Mouse (Mus musculus): ENCODE measurements around the gene H2-M5. TPM values are rescaled to one million over a fixed set of nuclear protein-coding genes. Genes with fewer than 3 reads are reported as not detected.

The H2-M5 gene
- polyA plus RNA-seq, 1 experiment from 2014 or later: 0.86 TPM

DNA sequence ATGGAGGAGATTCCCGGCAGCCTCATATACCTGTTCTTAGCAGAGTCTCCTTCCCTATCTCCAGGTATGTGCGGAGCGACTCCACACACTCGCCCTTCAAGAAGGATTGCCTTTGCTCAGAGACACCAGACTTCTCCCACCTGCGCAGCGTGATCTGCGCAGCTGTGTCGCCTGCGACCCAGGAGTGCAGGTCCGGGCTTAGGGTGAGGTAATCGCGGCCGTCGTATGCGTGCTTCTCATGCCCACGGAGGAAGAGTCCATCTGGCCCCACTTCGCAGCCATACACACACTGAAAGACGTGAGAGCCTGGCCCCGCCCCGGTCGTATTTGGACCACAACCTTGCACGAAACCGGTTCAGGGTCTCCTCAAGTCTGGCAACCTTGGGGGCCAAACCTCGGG is 862 bp downstream of the H2-M5 start:
- WGBS: 9% methylated on average over 24 of the region's 24 CpGs

GRCm38 (mm10) chr17:36982253-36983155 is 6.8 kb downstream of the H2-M5 start:
- Histone ChIP-seq H3K36me3 (ENCODE audit: control insufficient read depth, insufficient read depth, low read length) (no peaks in the 10 kb centered on the region), H3K9me3 (ENCODE audit: control insufficient read depth, low read length) (no peaks in the 10 kb centered on the region), H3K9ac (ENCODE audit: low read depth, low read length) (no peak overlapping the region), H3K4me3 (ENCODE audit: low read depth, low read length) (no peak overlapping the region), H3K4me1 (replicated peaks; ENCODE audit: control insufficient read depth, insufficient read depth, low read length) (no peaks in the 10 kb centered on the region), H3K27ac (ENCODE audit: low read depth, low read length) (no peak overlapping the region), H3K4me2 (replicated peaks; ENCODE audit: low read depth, low read length) (no peak overlapping the region), H3K27me3 (ENCODE audit: control insufficient read depth, insufficient read depth, low read length) (no peaks in the 10 kb centered on the region)
- ATAC-seq (ENCODE audit: low FRiP score) (no peak), DNase-seq (ENCODE audit: low spot score) (no peak)
- 38% methylated on average over 5 of the region's 5 CpGs for WGBS

More for the DNA sequence above, 862 bp downstream of the H2-M5 start:
- H3K27me3 ChIP-seq (ENCODE audit: control insufficient read depth, insufficient read depth, low read length): peaks cover 11% of the 10 kb centered on the region
- no peak overlapping the region for H3K4me2 ChIP-seq (replicated peaks; ENCODE audit: low read depth, low read length)
- ATAC-seq (ENCODE audit: low FRiP score) (0 out of 2 replicates have a peak, but pooled peaks have one; percentile 40), DNase-seq (ENCODE audit: low spot score) (no peak)
- H3K9me3 ChIP-seq (ENCODE audit: control insufficient read depth, low read length): no peaks in the 10 kb centered on the region
- H3K4me1 ChIP-seq (replicated peaks; ENCODE audit: control insufficient read depth, insufficient read depth, low read length): no peaks in the 10 kb centered on the region
- no peak overlapping the region for H3K27ac ChIP-seq (ENCODE audit: low read depth, low read length)
- H3K4me3 ChIP-seq (ENCODE audit: low read depth, low read length): no peak overlapping the region
- no peak overlapping the region for H3K9ac ChIP-seq (ENCODE audit: low read depth, low read length)
- H3K36me3 ChIP-seq (ENCODE audit: control insufficient read depth, insufficient read depth, low read length): no peaks in the 10 kb centered on the region

DNA sequence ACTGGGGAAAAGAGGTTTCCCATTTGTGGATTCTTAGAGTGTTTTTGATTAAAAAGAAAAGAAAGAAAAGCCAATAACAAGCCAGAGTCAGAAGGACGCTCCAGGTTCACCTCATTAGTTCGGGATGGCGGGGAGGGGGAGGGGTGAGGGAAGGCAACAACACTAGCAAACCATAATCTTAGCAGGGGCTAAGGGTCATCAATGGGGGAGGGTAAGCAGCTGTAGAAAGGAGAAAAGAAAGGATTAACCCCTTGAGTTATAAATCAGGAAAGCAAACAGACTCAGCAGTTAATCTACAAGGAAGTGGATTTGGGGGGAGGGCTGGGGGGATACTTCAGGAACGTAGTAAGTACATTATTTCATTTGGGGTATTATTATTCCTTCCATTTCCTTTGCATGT is 7.5 kb downstream of the H2-M5 start:
- ATAC-seq (ENCODE audit: low FRiP score) (no peak), DNase-seq (ENCODE audit: low spot score) (peak; percentile 25)
- Histone ChIP-seq H3K27ac (ENCODE audit: low read depth, low read length) (no peak overlapping the region), H3K9me3 (ENCODE audit: control insufficient read depth, low read length) (no peaks in the 10 kb centered on the region), H3K9ac (ENCODE audit: low read depth, low read length) (no peak overlapping the region), H3K4me1 (replicated peaks; ENCODE audit: control insufficient read depth, insufficient read depth, low read length) (no peaks in the 10 kb centered on the region), H3K27me3 (ENCODE audit: control insufficient read depth, insufficient read depth, low read length) (no peaks in the 10 kb centered on the region), H3K4me2 (replicated peaks; ENCODE audit: low read depth, low read length) (no peak overlapping the region), H3K4me3 (ENCODE audit: low read depth, low read length) (no peak overlapping the region), H3K36me3 (ENCODE audit: control insufficient read depth, insufficient read depth, low read length) (no peaks in the 10 kb centered on the region)
- 16% methylated on average over 4 of the region's 4 CpGs for WGBS

GRCm38 (mm10) chr17:36981221-36981813 is 8.0 kb downstream of the H2-M5 start, which contains the start of gene 2410137M14Rik:
TSS of gene 2410137M14Rik (minus strand) at chr17:36981237.
- no peaks in the 10 kb centered on the region for H3K4me1 ChIP-seq (replicated peaks; ENCODE audit: control insufficient read depth, insufficient read depth, low read length)
- H3K27me3 ChIP-seq (ENCODE audit: control insufficient read depth, insufficient read depth, low read length): no peaks in the 10 kb centered on the region
- no peak within 1 kb of the TSS for H3K27ac ChIP-seq (ENCODE audit: low read depth, low read length)
- H3K36me3 ChIP-seq (ENCODE audit: control insufficient read depth, insufficient read depth, low read length): no peaks in the 10 kb centered on the region
- 0 out of 2 replicates have a peak within 1 kb of the TSS, but pooled peaks have one; percentile 1 for H3K4me2 ChIP-seq (replicated peaks; ENCODE audit: low read depth, low read length)
- WGBS: 13% methylated on average over 18 of the region's 18 CpGs
- no peaks in the 10 kb centered on the region for H3K9me3 ChIP-seq (ENCODE audit: control insufficient read depth, low read length)
- no peak within 1 kb of the TSS for H3K9ac ChIP-seq (ENCODE audit: low read depth, low read length)
- ATAC-seq (ENCODE audit: low FRiP score) (no peak), DNase-seq (ENCODE audit: low spot score) (no peak)
- no peak within 1 kb of the TSS for H3K4me3 ChIP-seq (ENCODE audit: low read depth, low read length)

- no peak overlapping the region for H3K4me3 ChIP-seq (ENCODE audit: low read depth, low read length)
- H3K9me3 ChIP-seq (ENCODE audit: control insufficient read depth, low read length): no peaks in the 10 kb centered on the region
- H3K4me2 ChIP-seq (replicated peaks; ENCODE audit: low read depth, low read length): no peak overlapping the region
- DNase-seq (ENCODE audit: low spot score): no peak
- no peaks in the 10 kb centered on the region for H3K27me3 ChIP-seq (ENCODE audit: control insufficient read depth, insufficient read depth, low read length)
- no peaks in the 10 kb centered on the region for H3K4me1 ChIP-seq (replicated peaks; ENCODE audit: control insufficient read depth, insufficient read depth, low read length)
- H3K9ac ChIP-seq (ENCODE audit: low read depth, low read length): no peak overlapping the region
- no peak for ATAC-seq (ENCODE audit: low FRiP score)
- H3K27ac ChIP-seq (ENCODE audit: low read depth, low read length): no peak overlapping the region
- WGBS: 76% methylated on average over 8 of the region's 8 CpGs
- no peaks in the 10 kb centered on the region for H3K36me3 ChIP-seq (ENCODE audit: control insufficient read depth, insufficient read depth, low read length)
These were observed 16.0 kb downstream of the H2-M5 start for GRCm38 (mm10) chr17:36973271-36973787.

DNA sequence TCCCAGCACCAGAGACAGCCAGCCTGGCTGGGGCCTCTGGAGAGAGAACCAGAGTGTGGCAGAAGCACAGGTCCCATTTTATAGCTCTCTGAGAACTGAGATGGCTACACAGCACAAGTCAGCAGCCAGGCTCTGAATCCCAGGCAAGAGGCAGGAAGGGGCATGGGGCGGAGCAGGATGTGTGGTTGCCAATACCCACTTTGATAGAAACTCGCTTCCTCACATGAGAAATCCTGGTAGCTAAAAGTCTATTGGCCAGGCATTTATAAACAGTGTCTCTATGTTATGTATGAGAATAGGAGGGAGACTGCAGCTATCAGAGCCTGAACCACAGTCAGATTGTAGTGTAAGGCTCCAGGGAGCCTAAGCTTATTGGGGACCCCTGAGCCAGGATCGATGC is 16.5 kb downstream of the H2-M5 start:
- H3K4me2 ChIP-seq (replicated peaks; ENCODE audit: low read depth, low read length): no peak overlapping the region
- no peaks in the 10 kb centered on the region for H3K27me3 ChIP-seq (ENCODE audit: control insufficient read depth, insufficient read depth, low read length)
- 91% methylated on average over 3 of the region's 3 CpGs for WGBS
- no peaks in the 10 kb centered on the region for H3K36me3 ChIP-seq (ENCODE audit: control insufficient read depth, insufficient read depth, low read length)
- H3K9ac ChIP-seq (ENCODE audit: low read depth, low read length): no peak overlapping the region
- DNase-seq (ENCODE audit: low spot score): no peak
- H3K4me3 ChIP-seq (ENCODE audit: low read depth, low read length): no peak overlapping the region
- H3K9me3 ChIP-seq (ENCODE audit: control insufficient read depth, low read length): no peaks in the 10 kb centered on the region
- no peaks in the 10 kb centered on the region for H3K4me1 ChIP-seq (replicated peaks; ENCODE audit: control insufficient read depth, insufficient read depth, low read length)
- no peak for ATAC-seq (ENCODE audit: low FRiP score)
- H3K27ac ChIP-seq (ENCODE audit: low read depth, low read length): no peak overlapping the region

DNA sequence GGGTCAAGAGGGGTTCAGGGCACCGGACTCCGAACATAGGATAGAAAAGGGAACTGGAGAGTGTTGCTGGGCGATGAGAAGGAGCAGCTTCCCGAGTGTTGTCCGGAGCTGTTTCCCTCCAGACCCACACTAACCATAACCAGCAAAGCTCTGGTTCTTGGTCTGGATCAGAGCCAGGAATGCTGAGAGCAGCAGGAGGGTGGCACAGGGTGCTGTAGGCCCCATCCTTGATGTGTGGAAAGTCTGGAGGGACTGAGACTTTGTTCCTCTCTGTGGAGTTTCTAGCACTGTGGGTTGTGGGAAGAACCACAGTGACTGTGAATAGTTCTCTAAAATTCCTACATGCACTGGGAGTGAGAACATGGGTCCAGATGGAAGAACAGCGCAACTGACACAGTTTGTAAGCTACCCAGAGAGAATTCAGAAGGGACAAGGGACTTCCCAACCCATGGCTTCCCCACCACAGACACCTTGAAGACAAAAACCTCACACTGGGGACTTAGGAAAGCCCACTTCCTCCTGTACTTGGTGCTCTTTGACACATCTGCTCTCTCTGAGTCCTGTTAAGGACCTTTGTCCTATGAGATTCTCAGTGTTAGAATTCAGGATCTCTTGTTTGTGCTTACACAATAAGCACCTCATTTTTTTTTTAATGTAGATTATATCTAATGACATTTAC is 18.0 kb downstream of the H2-M5 start:
- ATAC-seq (ENCODE audit: low FRiP score) (no peak), DNase-seq (ENCODE audit: low spot score) (no peak)
- Histone ChIP-seq H3K4me3 (ENCODE audit: low read depth, low read length) (no peak overlapping the region), H3K9me3 (ENCODE audit: control insufficient read depth, low read length) (no peaks in the 10 kb centered on the region), H3K4me1 (replicated peaks; ENCODE audit: control insufficient read depth, insufficient read depth, low read length) (no peaks in the 10 kb centered on the region), H3K36me3 (ENCODE audit: control insufficient read depth, insufficient read depth, low read length) (no peaks in the 10 kb centered on the region), H3K4me2 (replicated peaks; ENCODE audit: low read depth, low read length) (no peak overlapping the region), H3K27me3 (ENCODE audit: control insufficient read depth, insufficient read depth, low read length) (no peaks in the 10 kb centered on the region), H3K27ac (ENCODE audit: low read depth, low read length) (no peak overlapping the region), H3K9ac (ENCODE audit: low read depth, low read length) (no peak overlapping the region)
- 86% methylated on average over 6 of the region's 6 CpGs for WGBS

- Histone ChIP-seq H3K4me3 (ENCODE audit: low read depth, low read length) (no peak overlapping the region), H3K27me3 (ENCODE audit: control insufficient read depth, insufficient read depth, low read length) (no peaks in the 10 kb centered on the region), H3K27ac (ENCODE audit: low read depth, low read length) (no peak overlapping the region), H3K4me1 (replicated peaks; ENCODE audit: control insufficient read depth, insufficient read depth, low read length) (no peaks in the 10 kb centered on the region), H3K36me3 (ENCODE audit: control insufficient read depth, insufficient read depth, low read length) (no peaks in the 10 kb centered on the region), H3K9me3 (ENCODE audit: control insufficient read depth, low read length) (no peaks in the 10 kb centered on the region), H3K9ac (ENCODE audit: low read depth, low read length) (no peak overlapping the region), H3K4me2 (replicated peaks; ENCODE audit: low read depth, low read length) (no peak overlapping the region)
- ATAC-seq (ENCODE audit: low FRiP score) (no peak), DNase-seq (ENCODE audit: low spot score) (no peak)
- 87% methylated on average over 14 of the region's 14 CpGs for WGBS
These were observed 18.9 kb downstream of the H2-M5 start for GRCm38 (mm10) chr17:36970316-36970890.

All from hindbrain, embryonic 11.5 days (tissue).